Mouse (Mus musculus): ENCODE data around the gene Jagn1. TPM values are rescaled to one million over a fixed set of nuclear protein-coding genes. Genes with fewer than 3 reads are reported as not detected.

Jagn1 gene
- total RNA-seq, 1 experiment = 119 TPM

DNA sequence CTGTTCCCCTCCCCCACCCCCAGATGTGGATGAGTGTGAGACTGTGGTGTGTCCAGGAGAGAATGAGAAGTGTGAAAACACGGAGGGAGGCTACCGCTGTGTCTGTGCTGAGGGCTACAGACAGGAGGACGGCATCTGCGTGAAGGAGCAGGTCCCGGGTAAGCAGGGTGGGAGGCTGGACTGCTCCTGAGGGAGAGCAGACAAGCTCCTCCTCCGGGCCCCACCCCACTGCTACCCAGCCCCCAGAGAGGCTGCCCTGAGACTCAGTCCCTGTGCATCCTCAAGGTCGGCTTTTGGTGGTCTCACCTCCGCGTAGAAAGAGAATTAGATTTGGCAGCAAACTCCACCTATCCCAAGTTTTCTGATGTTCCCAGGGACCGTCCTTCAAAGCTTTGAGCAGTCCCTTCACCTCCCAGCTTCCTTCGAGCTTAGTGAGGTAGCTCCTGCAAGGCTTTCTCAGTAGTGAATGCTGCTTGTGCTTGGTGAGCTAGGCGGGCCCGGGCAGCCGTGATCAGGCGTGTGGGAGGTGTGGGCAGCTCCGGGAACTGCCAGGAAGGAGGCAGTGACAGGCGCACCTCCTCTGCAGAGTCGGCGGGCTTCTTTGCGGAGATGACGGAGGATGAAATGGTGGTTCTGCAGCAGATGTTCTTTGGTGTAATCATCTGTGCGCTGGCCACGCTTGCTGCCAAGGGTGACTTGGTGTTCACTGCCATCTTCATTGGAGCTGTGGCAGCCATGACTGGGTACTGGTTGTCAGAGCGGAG lies 49.9 kb downstream of the Jagn1 start:
- in situ Hi-C loops (cut with MboI; ENCODE audit: low sequenced_read_pairs in 2 of 2, unreplicated experiment in 2 of 2) = no loop called here
- Histone ChIP-seq H3K36me3 (ENCODE audit: control insufficient read depth, insufficient read depth, low read length, poor library complexity, severe bottlenecking) (peaks cover 3% of the 10 kb centered on the region; the same call in 1 of the 2 replicates), H3K4me1 (ENCODE audit: control insufficient read depth in 2 of 2, insufficient read depth in 2 of 2, low read length in 2 of 2, poor library complexity in 1 of 2) (peaks cover 4 to 23% of the 10 kb centered on the region in 2 experiments), H3K4me3 (ENCODE audit: insufficient read depth in 1 of 2, low read depth in 1 of 2, low read length in 2 of 2, poor library complexity in 1 of 2, severe bottlenecking in 1 of 2) (peak overlapping the region; percentile 14 to 31; a peak in 2 of 4 replicates), H3K9ac (ENCODE audit: insufficient read depth, low read depth, low read length, poor library complexity, severe bottlenecking) (peak overlapping the region; percentile 6; the same call in 1 of the 2 replicates), H3K27ac (ENCODE audit: insufficient read depth, low read depth, low read length, poor library complexity, severe bottlenecking) (no peak overlapping the region), H3K9me3 (ENCODE audit: control insufficient read depth, insufficient read depth, low read depth, low read length) (no peaks in the 10 kb centered on the region)
- TF ChIP-seq CHD2 (IDR thresholded peaks at IDR 0.05; ENCODE audit: low read depth, low read length) = no peak
- no peak for TF ChIP-seq ZC3H11A (IDR thresholded peaks at IDR 0.05; ENCODE audit: borderline replicate concordance, low read depth, low read length)
- TF ChIP-seq ZNF384 (IDR thresholded peaks at IDR 0.05; ENCODE audit: low read depth, low read length) = no peak
- no peak for TF ChIP-seq HCFC1 (IDR thresholded peaks at IDR 0.05; ENCODE audit: borderline replicate concordance, insufficient read depth, low read length)
- no peak for TF ChIP-seq MAFK (IDR thresholded peaks at IDR 0.05; ENCODE audit: insufficient read depth, low read depth, low read length)
- DNase-seq (ENCODE audit: low read depth, low spot score) = no peak

DNA sequence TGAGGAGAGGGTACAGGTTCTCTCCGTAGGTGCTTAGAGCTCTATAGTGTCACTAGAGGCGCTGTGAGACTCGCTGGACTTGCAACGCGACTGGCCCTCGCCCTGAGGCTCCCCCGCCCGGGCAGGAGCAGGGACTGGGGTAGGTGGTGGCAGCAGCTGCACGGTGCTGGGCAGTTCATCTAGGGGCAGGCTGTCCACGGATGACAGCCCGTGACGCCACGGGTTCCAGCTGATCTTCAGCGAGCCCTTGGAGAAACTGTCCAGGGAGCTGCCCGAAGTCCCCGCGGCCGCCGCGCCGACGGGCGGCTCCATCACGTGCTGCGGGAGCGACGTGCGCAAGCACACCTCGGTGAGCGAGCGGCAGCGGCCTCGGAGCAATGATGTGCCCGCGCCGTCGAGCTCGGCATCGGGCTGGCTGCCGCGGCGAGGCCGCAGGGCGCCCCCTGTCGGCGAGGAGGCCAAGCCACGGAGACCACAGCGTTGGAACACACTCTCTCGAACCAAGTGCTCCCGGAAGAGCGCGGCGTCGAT lies 52.0 kb downstream of the Jagn1 start:
- TF ChIP-seq MAFK (IDR thresholded peaks at IDR 0.05; ENCODE audit: insufficient read depth, low read depth, low read length) = no peak
- TF ChIP-seq ZC3H11A (IDR thresholded peaks at IDR 0.05; ENCODE audit: borderline replicate concordance, low read depth, low read length) = no peak
- TF ChIP-seq CHD2 (IDR thresholded peaks at IDR 0.05; ENCODE audit: low read depth, low read length) = no peak
- H3K4me1 ChIP-seq (ENCODE audit: control insufficient read depth in 2 of 2, insufficient read depth in 2 of 2, low read length in 2 of 2, poor library complexity in 1 of 2) = peaks cover 0 to 11% of the 10 kb centered on the region in 2 experiments; a peak in 1 of 4 replicates
- in situ Hi-C loops (cut with MboI; ENCODE audit: low sequenced_read_pairs in 2 of 2, unreplicated experiment in 2 of 2) = no loop called here
- no peaks in the 10 kb centered on the region for H3K9me3 ChIP-seq (ENCODE audit: control insufficient read depth, insufficient read depth, low read depth, low read length)
- no peak overlapping the region for H3K27ac ChIP-seq (ENCODE audit: insufficient read depth, low read depth, low read length, poor library complexity, severe bottlenecking)
- peak; percentile 79 for DNase-seq (ENCODE audit: low read depth, low spot score)
- peak overlapping the region; percentile 49 to 68 for H3K4me3 ChIP-seq (ENCODE audit: insufficient read depth in 1 of 2, low read depth in 1 of 2, low read length in 2 of 2, poor library complexity in 1 of 2, severe bottlenecking in 1 of 2)
- H3K36me3 ChIP-seq (ENCODE audit: control insufficient read depth, insufficient read depth, low read length, poor library complexity, severe bottlenecking) = peaks cover 3% of the 10 kb centered on the region; the same call in 1 of the 2 replicates
- peak overlapping the region; percentile 77 for H3K9ac ChIP-seq (ENCODE audit: insufficient read depth, low read depth, low read length, poor library complexity, severe bottlenecking)

DNA sequence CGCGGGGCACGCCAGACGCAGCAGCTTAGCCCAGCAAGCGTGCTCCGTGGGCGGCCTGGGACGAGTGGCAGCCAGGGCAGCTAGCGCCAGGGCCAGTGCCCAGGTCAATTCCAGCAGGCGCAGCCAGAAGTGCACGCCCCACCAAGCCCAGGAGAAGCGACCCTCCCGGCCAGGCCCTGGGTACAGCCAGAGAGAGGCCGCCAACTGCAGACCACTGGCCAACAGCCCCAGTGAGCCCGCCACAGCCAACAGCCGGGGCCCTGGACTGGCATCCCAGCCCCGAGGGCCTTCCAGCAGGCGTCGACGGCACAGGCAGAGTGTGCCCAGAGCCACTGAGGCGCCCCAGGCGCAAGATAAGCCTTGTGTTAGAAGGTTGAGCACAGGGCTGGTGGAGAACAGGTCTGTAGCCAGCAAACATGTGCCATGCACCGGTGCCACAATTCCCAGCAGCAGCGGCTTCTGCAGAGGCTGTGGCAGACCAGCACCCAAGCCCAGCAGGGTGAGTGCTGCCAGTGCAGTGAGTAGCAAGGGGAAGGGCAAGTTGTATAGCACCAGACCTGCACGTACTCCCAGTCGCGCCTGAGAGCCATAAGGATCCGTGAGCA lies 52.8 kb downstream of the Jagn1 start:
- TF ChIP-seq HCFC1 (IDR thresholded peaks at IDR 0.05; ENCODE audit: borderline replicate concordance, insufficient read depth, low read length) (no peak), CHD2 (IDR thresholded peaks at IDR 0.05; ENCODE audit: low read depth, low read length) (no peak), ZNF384 (IDR thresholded peaks at IDR 0.05; ENCODE audit: low read depth, low read length) (no peak), ZC3H11A (IDR thresholded peaks at IDR 0.05; ENCODE audit: borderline replicate concordance, low read depth, low read length) (no peak), MAFK (IDR thresholded peaks at IDR 0.05; ENCODE audit: insufficient read depth, low read depth, low read length) (no peak)
- in situ Hi-C loops (cut with MboI; ENCODE audit: low sequenced_read_pairs in 2 of 2, unreplicated experiment in 2 of 2) = no loop called here
- Histone ChIP-seq H3K4me1 (ENCODE audit: control insufficient read depth in 2 of 2, insufficient read depth in 2 of 2, low read length in 2 of 2, poor library complexity in 1 of 2) (peaks cover 0 to 10% of the 10 kb centered on the region in 2 experiments; a peak in 1 of 4 replicates), H3K4me3 (ENCODE audit: insufficient read depth in 1 of 2, low read depth in 1 of 2, low read length in 2 of 2, poor library complexity in 1 of 2, severe bottlenecking in 1 of 2) (peak overlapping the region; percentile 49 to 68), H3K27ac (ENCODE audit: insufficient read depth, low read depth, low read length, poor library complexity, severe bottlenecking) (no peak overlapping the region), H3K36me3 (ENCODE audit: control insufficient read depth, insufficient read depth, low read length, poor library complexity, severe bottlenecking) (no peaks in the 10 kb centered on the region), H3K9ac (ENCODE audit: insufficient read depth, low read depth, low read length, poor library complexity, severe bottlenecking) (peak overlapping the region; percentile 59), H3K9me3 (ENCODE audit: control insufficient read depth, insufficient read depth, low read depth, low read length) (no peaks in the 10 kb centered on the region)
- no peak for DNase-seq (ENCODE audit: low read depth, low spot score)

Other genes with a start within 250 kb of the Jagn1 start
- 5.2 and 5.9 TPM in 2 replicates for gene Lhfpl4, start 247.2 kb upstream of the Jagn1 start, total RNA-seq (2012; rRNA removed)
- gene Mtmr14, start 204.7 kb upstream of the Jagn1 start, total RNA-seq (2012; rRNA removed) = 42.4 and 44.8 TPM in 2 replicates
- gene Cpne9, start 160.3 kb upstream of the Jagn1 start, total RNA-seq (2012; rRNA removed) = 1.7 and 2.9 TPM in 2 replicates
- 38.8 and 43.1 TPM in 2 replicates for gene Brpf1, start 135.4 kb upstream of the Jagn1 start, total RNA-seq (2012; rRNA removed)
- 11.9 and 13.0 TPM in 2 replicates for gene Ogg1, start 115.6 kb upstream of the Jagn1 start, total RNA-seq (2012; rRNA removed)
- gene Camk1, start 98.6 kb upstream of the Jagn1 start, total RNA-seq (2012; rRNA removed) = 8.5 and 9.4 TPM in 2 replicates
- gene Tada3, start 64.7 kb upstream of the Jagn1 start, total RNA-seq (2012; rRNA removed) = 31.7 and 35.3 TPM in 2 replicates
- gene Arpc4, start 64.5 kb upstream of the Jagn1 start, total RNA-seq (2012; rRNA removed) = 217 and 227 TPM in 2 replicates
- 5.3 and 6.9 TPM in 2 replicates for gene Ttll3, start 53.3 kb upstream of the Jagn1 start, total RNA-seq (2012; rRNA removed)
- 34.5 and 42.3 TPM in 2 replicates for gene Rpusd3, start 23.2 kb upstream of the Jagn1 start, total RNA-seq (2012; rRNA removed)
- 0.42 and 0.45 TPM in 2 replicates for gene Cidec, start 6.8 kb upstream of the Jagn1 start, total RNA-seq (2012; rRNA removed)
- 0.80 and 3.0 TPM in 2 replicates for gene Il17re, start 15.9 kb downstream of the Jagn1 start, total RNA-seq (2012; rRNA removed)
- 6.2 and 13.3 TPM in 2 replicates for gene Il17rc, start 28.9 kb downstream of the Jagn1 start, total RNA-seq (2012; rRNA removed)
- gene Creld1, start 40.7 kb downstream of the Jagn1 start, total RNA-seq (2012; rRNA removed) = 20.8 and 29.9 TPM in 2 replicates
- gene Prrt3, start 59.4 kb downstream of the Jagn1 start, total RNA-seq (2012; rRNA removed) = 15.1 and 16.3 TPM in 2 replicates
- gene Emc3, start 89.1 kb downstream of the Jagn1 start, total RNA-seq (2012; rRNA removed) = 71.2 and 74.1 TPM in 2 replicates
- 34.7 and 37.5 TPM in 2 replicates for gene Fancd2, start 89.1 kb downstream of the Jagn1 start, total RNA-seq (2012; rRNA removed)
- gene Fancd2os, start 158.1 kb downstream of the Jagn1 start, total RNA-seq (2012; rRNA removed) = 0.45 and 1.0 TPM in 2 replicates
- gene Brk1, start 162.2 kb downstream of the Jagn1 start, total RNA-seq (2012; rRNA removed) = 81.8 and 113 TPM in 2 replicates
- gene Vhl, start 181.4 kb downstream of the Jagn1 start, total RNA-seq (2012; rRNA removed) = 13.2 and 13.9 TPM in 2 replicates
- gene Irak2, start 195.9 kb downstream of the Jagn1 start, total RNA-seq (2012; rRNA removed) = 12.6 and 22.0 TPM in 2 replicates